Mouse (Mus musculus): ENCODE results near the gene Dusp8.
"Not testable (repeated sequence)": the region's sequence is repeated elsewhere in the genome, so short reads cannot be mapped to it uniquely, and the experiment has no call there.

Dusp8 gene

GRCm38 (mm10) chr7:142095183-142095931 is at the start of gene Dusp8:
Gene Dusp8, minus strand, starts transcription at chr7:142095843.
- DNase-seq (ENCODE audit: low spot score in 2 of 2): peak; percentile 81 to 95

- no peak for DNase-seq (ENCODE audit: low spot score in 2 of 2)
These were observed 48.9 kb upstream of the Dusp8 start, which contains the start of gene Gm45337 for GRCm38 (mm10) chr7:142144507-142144906. Gene Gm45337, minus strand, starts transcription at chr7:142144607.

- DNase-seq (ENCODE audit: low spot score in 2 of 2): not testable (repeated sequence)
These were observed 47.9 kb upstream of the Dusp8 start for GRCm38 (mm10) chr7:142143506-142144010.

DNA sequence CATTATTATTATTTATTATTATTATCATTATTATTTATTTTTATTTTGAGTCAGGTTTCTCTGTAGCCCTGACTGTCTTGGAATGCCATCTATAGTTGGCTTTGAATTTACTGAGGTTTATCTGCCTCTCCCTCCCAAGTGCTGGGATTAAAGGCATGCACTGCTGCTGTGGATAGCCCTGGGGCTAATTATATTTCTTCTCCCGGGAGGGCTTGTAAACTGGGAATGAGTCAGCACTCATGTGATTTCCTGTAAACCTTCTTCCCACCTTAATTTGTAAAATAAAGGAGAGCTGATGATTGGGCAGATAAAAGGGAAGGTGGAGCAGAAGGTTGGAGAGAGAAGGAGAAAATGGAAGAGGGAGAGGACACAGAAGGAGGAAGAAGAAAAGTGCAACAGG is 45.1 kb upstream of the Dusp8 start:
- DNase-seq (ENCODE audit: low spot score in 2 of 2): no peak

DNA sequence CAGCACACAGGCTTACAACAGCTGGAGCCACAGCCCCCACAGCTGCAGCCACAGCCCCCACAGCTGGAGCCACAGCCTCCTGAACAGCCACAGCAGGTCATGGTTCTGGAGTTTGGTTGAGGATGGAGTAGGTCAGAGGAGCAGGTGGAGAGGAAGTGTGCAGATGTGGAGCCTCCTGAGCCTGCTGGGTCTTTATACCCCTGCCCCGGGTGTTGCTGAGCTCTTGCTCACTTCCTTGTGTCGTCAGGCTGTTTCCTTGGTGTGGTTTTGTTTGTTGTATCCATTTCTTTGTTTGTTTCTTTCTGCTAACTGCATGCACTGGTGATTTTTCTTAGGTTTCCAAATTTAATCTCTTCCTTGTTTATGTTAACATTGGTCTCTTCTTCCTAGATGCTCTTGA is 40.3 kb upstream of the Dusp8 start, which contains the start of gene Gm39115:
Gm39115 (minus strand) TSS at position 101 of the 400 bp plus-strand sequence.
- DNase-seq (ENCODE audit: low spot score in 2 of 2): not testable (repeated sequence)

- DNase-seq (ENCODE audit: low spot score in 2 of 2): peak in 1 of 2 experiments; percentile 17
These were observed 38.8 kb upstream of the Dusp8 start for GRCm38 (mm10) chr7:142134206-142134995.

GRCm38 (mm10) chr7:142128843-142129242 is 33.2 kb upstream of the Dusp8 start:
- no peak for DNase-seq (ENCODE audit: low spot score in 2 of 2)

GRCm38 (mm10) chr7:142120629-142121028 is 25.0 kb upstream of the Dusp8 start, which contains the start of gene Gm45618:
Gene Gm45618, minus strand, starts transcription at chr7:142120729.
- DNase-seq (ENCODE audit: low spot score in 2 of 2): not testable (repeated sequence)

DNA sequence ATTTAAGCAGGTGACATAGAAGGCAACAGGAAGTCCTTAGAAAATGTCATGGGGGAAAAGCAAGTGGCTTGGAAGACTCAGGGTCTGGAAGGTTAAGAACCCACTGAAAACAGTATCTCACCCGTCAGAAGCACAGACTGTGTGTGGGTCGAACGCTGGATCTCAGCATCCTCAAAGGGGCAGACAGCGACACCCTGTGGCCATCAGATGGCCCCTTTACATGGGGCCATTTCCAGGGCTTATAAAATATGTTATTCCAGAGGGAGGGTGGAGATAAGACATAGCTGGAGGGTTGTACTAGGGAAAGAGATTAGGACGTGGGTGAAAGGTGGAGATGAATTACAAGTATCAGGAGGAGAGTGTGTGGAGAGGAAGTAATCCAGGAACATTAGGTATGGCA is 24.0 kb upstream of the Dusp8 start:
- DNase-seq (ENCODE audit: low spot score in 2 of 2): no peak

DNA sequence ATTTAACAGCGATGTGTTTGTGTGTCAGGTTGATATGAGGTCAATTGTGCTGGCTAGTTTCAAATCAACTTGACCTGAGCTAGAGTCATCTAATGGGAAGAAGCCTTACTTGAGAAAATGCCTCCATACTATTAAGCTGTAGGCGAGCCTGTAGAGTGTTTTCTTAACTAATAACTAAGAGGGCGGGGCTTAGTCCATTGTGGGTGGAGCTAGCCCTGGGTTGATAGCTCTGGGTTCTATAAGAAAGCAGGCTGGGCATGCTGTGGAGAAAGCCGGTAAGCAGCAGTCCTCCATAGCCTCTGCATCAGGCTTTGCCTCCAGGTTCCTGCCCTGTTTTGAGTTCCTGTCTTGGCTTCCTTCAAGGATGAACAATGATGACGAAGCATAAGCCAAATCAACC is 9.1 kb upstream of the Dusp8 start:
- no peak for DNase-seq (ENCODE audit: low spot score in 2 of 2)

GRCm38 (mm10) chr7:142097776-142098175 is 2.1 kb upstream of the Dusp8 start:
- DNase-seq (ENCODE audit: low spot score in 2 of 2): peak in 1 of 2 experiments; percentile 85

GRCm38 (mm10) chr7:142096701-142097100 is 1.1 kb upstream of the Dusp8 start:
- no peak for DNase-seq (ENCODE audit: low spot score in 2 of 2)

- DNase-seq (ENCODE audit: low spot score in 2 of 2): peak in 1 of 2 experiments; percentile 71
These were observed 1.1 kb downstream of the Dusp8 start for GRCm38 (mm10) chr7:142094301-142095143.

DNA sequence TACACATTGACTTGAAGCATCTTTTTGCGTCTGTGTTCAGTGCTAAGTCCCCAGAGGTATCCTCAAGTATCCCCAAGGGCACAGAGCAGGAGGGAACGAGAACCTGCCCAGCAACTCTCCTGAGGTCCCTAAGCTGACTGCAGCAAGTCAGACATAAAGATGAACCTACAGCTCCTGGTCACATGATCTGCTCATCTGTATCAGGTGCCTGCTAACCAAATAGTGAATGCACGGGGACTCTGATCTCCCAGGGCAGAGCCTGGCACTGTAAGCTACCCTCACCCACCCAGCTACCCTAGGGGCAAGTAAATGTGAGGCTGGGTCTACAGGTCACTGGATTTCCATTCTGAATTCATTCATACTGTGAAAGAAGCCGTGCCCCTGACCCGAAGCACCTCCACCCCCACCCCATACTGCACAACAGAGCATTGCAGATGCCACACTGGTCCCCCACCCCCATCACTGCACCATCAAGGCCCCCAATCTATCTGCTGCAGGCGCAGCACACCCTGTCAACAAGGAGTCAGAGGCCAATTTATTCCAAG is 1.9 kb downstream of the Dusp8 start:
- no peak for DNase-seq (ENCODE audit: low spot score in 2 of 2)

DNA sequence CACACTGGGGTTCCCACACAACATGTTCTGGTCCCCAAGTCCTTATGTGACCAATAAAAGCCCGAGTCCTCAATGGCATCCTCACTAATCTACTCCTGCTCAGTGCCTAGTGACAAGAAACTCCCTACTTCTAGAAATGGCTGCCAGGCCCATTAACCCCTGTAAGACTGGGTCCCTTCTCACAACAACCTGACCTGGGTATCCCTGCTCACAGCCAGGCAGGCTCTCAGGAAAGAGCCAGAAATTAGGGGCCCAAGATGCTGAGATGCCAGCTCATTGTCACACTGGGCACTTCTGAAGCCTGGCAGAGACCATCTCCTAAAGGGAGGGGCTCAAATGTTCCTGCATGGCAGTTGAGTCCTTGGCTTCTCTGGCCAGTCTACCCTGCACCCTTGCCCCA is 2.7 kb downstream of the Dusp8 start:
- no peak for DNase-seq (ENCODE audit: low spot score in 2 of 2)

DNA sequence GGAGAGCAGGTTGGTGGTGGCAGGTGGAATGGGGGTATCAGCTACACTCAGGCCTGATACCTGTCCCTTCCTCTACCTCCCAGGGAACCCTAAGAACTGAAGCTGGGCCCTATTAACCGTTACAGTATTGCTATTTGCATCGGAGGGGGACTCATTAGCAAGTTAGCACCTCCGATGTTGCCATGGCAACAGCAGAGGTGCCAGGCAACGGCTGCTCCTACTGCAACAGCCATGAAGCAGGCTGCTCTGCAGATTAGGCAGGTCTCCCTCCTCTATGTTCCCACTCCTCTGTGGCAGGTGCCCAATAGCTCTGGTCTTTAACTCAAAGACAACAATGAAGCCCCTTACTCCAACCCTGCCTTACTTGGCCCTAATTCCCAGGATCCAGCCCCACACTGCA is 3.8 kb downstream of the Dusp8 start:
- peak in 1 of 2 experiments; percentile 50 for DNase-seq (ENCODE audit: low spot score in 2 of 2)

GRCm38 (mm10) chr7:142089648-142090447 is 5.8 kb downstream of the Dusp8 start:
- DNase-seq (ENCODE audit: low spot score in 2 of 2): no peak

DNA sequence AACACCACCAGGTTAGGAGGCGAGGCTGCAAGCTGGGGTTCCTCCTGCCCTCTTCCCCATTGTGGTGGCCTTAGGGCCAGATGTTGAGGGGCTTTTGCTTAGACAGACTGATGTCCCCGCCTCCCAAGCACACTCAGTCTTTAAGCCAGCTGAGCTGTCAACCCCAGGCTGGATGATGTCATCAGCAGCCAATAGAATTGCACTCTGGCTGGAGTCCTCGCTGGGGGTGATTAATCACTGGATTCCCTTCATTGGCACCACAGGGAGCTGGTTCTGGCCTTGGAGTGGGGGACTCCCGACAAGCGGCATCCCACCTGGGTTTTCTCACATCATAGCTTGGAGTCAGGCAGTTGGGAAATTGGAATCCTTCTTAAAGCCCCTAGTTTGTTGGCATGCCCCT is 6.8 kb downstream of the Dusp8 start:
- DNase-seq (ENCODE audit: low spot score in 2 of 2): peak in 1 of 2 experiments; percentile 65

DNA sequence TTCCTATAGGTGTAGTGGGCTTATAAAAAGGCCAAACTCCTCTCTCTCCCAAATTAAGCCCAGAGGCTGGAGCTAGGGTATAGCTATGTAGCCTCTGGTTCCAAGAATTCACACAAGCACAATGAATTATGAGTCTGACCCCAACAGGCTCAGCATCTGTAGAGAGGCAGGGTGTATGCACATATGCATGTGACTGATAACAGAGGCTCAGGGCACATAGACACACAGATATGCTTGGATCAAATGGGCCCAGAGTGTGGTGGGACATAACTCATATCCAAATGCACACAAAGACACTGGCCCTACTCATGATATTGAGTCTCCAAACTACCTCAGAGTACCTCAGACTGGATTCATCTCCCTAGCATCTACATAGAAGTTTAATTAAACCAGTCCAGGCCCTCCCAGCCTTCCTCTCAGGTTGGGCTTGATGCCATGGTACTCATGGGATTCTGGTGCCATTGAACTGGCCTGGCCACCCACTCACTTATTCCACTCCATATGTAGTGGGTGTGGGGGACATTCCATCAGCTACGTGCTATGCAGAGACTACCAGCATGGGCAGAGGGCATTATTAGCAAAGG is 8.5 kb downstream of the Dusp8 start:
- DNase-seq (ENCODE audit: low spot score in 2 of 2): no peak
